Mouse (Mus musculus) urinary bladder, adult 2 months (tissue): ENCODE data around the gene Gm10718. TPM values are rescaled to one million over a fixed set of nuclear protein-coding genes. Genes with fewer than 3 reads are reported as not detected.
A peak's percentile ranks its signal among the peaks of the same experiment; 100 is the strongest.
"Not testable (repeated sequence)": the region's sequence is repeated elsewhere in the genome, so short reads cannot be mapped to it uniquely, and the experiment has no call there.

Source experiments
- DNase-seq: peaks from one replicate; pipeline ENCODE4 v3.0.0; 2022; ENCODE audit warnings: low spot score
- polyA plus RNA-seq: library from polyadenylated mRNA; depleted of rRNA; stranded (reverse); fragments of >200 nt; gene quantifications from 2 replicates; pipeline ENCODE4 v1.2.3, GENCODE M21; 2012; rRNA removed

Gm10718 gene
- polyA plus RNA-seq: not detected in 2 replicates

GRCm38 (mm10) chr9:3023312-3023984 lies at the start of gene Gm10718:
Gene Gm10718, plus strand, starts transcription at chr9:3023547.
- not testable (repeated sequence) for DNase-seq

- DNase-seq: not testable (repeated sequence)
Observed at GRCm38 (mm10) chr9:3000445-3000972, 22.8 kb upstream of the Gm10718 start, which contains the start of gene Gm10722. Gene Gm10722, plus strand, starts transcription at chr9:3000922.

- DNase-seq: not testable (repeated sequence)
Observed at GRCm38 (mm10) chr9:3001006-3001405, 22.3 kb upstream of the Gm10718 start.

GRCm38 (mm10) chr9:3001948-3002659 lies 21.2 kb upstream of the Gm10718 start:
- DNase-seq: not testable (repeated sequence)

GRCm38 (mm10) chr9:3002794-3003396 lies 20.5 kb upstream of the Gm10718 start, which contains the start of gene Gm11168:
Gene Gm11168, plus strand, starts transcription at chr9:3003346.
- not testable (repeated sequence) for DNase-seq

GRCm38 (mm10) chr9:3006179-3006578 lies 17.2 kb upstream of the Gm10718 start:
- not testable (repeated sequence) for DNase-seq

GRCm38 (mm10) chr9:3006636-3007035 lies 16.7 kb upstream of the Gm10718 start:
- peak; percentile 24 for DNase-seq

- DNase-seq: not testable (repeated sequence)
Observed at GRCm38 (mm10) chr9:3007272-3007671, 16.1 kb upstream of the Gm10718 start.

- not testable (repeated sequence) for DNase-seq
Observed at GRCm38 (mm10) chr9:3009331-3009730, 14.0 kb upstream of the Gm10718 start.

GRCm38 (mm10) chr9:3012054-3012621 lies 11.2 kb upstream of the Gm10718 start:
- not testable (repeated sequence) for DNase-seq

GRCm38 (mm10) chr9:3012733-3013279 lies 10.5 kb upstream of the Gm10718 start, which contains the start of gene Gm10721:
Gene Gm10721, plus strand, starts transcription at chr9:3013140.
- DNase-seq: not testable (repeated sequence)

- DNase-seq: not testable (repeated sequence)
Observed at GRCm38 (mm10) chr9:3015354-3015753, 8.0 kb upstream of the Gm10718 start, which contains the start of gene Gm10720. Gene Gm10720, plus strand, starts transcription at chr9:3015654.

- not testable (repeated sequence) for DNase-seq
Observed at GRCm38 (mm10) chr9:3015896-3016295, 7.5 kb upstream of the Gm10718 start.

- not testable (repeated sequence) for DNase-seq
Observed at GRCm38 (mm10) chr9:3017108-3017507, 6.2 kb upstream of the Gm10718 start, which contains the start of gene Gm10719. Gene Gm10719, plus strand, starts transcription at chr9:3017408.

GRCm38 (mm10) chr9:3018944-3019343 lies 4.4 kb upstream of the Gm10718 start:
- DNase-seq: not testable (repeated sequence)

- not testable (repeated sequence) for DNase-seq
Observed at GRCm38 (mm10) chr9:3019835-3020727, 3.3 kb upstream of the Gm10718 start.

- not testable (repeated sequence) for DNase-seq
Observed at GRCm38 (mm10) chr9:3022316-3023008, 885 bp upstream of the Gm10718 start.

- DNase-seq: not testable (repeated sequence)
Observed at GRCm38 (mm10) chr9:3023985-3024648, 770 bp downstream of the Gm10718 start.
